Mouse (Mus musculus): ENCODE measurements at regions not wholly inside any gene's neighbourhood (a gene's known extent, or its start where the extent isn't known, plus 50 kb on each side); places are given as distances from the start of the nearest gene placed in this dataset.
"Not testable (repeated sequence)": the region's sequence is repeated elsewhere in the genome, so short reads cannot be mapped to it uniquely, and the experiment has no call there.

GRCm38 (mm10) chr10:111354607-111355006, 56.1 kb downstream of the Bbs10 start:
- Histone ChIP-seq H3K4me3 (ENCODE audit: control insufficient read depth, low read depth, low read length) (no peak overlapping the region), H3K27ac (ENCODE audit: control insufficient read depth, insufficient read depth, low read depth, low read length) (no peak overlapping the region), H3K27me3 (ENCODE audit: control insufficient read depth, insufficient read depth, low read length) (no peaks in the 10 kb centered on the region), H3K36me3 (ENCODE audit: control insufficient read depth, insufficient read depth, low read length) (no peaks in the 10 kb centered on the region), H3K4me1 (ENCODE audit: control insufficient read depth, insufficient read depth, low read length) (no peaks in the 10 kb centered on the region)
- no peak for TF ChIP-seq POLR2A (IDR thresholded peaks at IDR 0.05; ENCODE audit: control insufficient read depth, low read depth, low read length)

- H3K36me3 ChIP-seq (ENCODE audit: control insufficient read depth, insufficient read depth, low read length); H3K27ac ChIP-seq (ENCODE audit: control insufficient read depth, insufficient read depth, low read depth, low read length): not testable (repeated sequence)
These were observed 59.9 kb downstream of the Bbs10 start for GRCm38 (mm10) chr10:111358340-111358739.

GRCm38 (mm10) chr10:111361749-111362435, 63.4 kb downstream of the Bbs10 start:
- Histone ChIP-seq H3K27ac (ENCODE audit: control insufficient read depth, insufficient read depth, low read depth, low read length) (no peak overlapping the region), H3K36me3 (ENCODE audit: control insufficient read depth, insufficient read depth, low read length) (no peaks in the 10 kb centered on the region), H3K27me3 (ENCODE audit: control insufficient read depth, insufficient read depth, low read length) (no peaks in the 10 kb centered on the region), H3K4me3 (ENCODE audit: control insufficient read depth, low read depth, low read length) (no peak overlapping the region; the same call in 1 of the 2 replicates), H3K4me1 (ENCODE audit: control insufficient read depth, insufficient read depth, low read length) (no peaks in the 10 kb centered on the region; the same call in 1 of the 2 replicates)
- TF ChIP-seq POLR2A (IDR thresholded peaks at IDR 0.05; ENCODE audit: control insufficient read depth, low read depth, low read length) (no peak), CTCF (IDR thresholded peaks at IDR 0.05; ENCODE audit: control insufficient read depth, insufficient read depth, insufficient replicate concordance, low read depth, low read length) (no peak)

More at GRCm38 (mm10) chr10:111358340-111358739, 59.9 kb downstream of the Bbs10 start:
- not testable (repeated sequence) for H3K4me1 ChIP-seq (ENCODE audit: control insufficient read depth, insufficient read depth, low read length); H3K27me3 ChIP-seq (ENCODE audit: control insufficient read depth, insufficient read depth, low read length); H3K4me3 ChIP-seq (ENCODE audit: control insufficient read depth, low read depth, low read length)

- Histone ChIP-seq H3K4me3 (ENCODE audit: control insufficient read depth, low read depth, low read length) (no peak overlapping the region; the same call in 1 of the 2 replicates), H3K27me3 (ENCODE audit: control insufficient read depth, insufficient read depth, low read length) (no peaks in the 10 kb centered on the region), H3K4me1 (ENCODE audit: control insufficient read depth, insufficient read depth, low read length) (no peaks in the 10 kb centered on the region; the same call in 1 of the 2 replicates), H3K36me3 (ENCODE audit: control insufficient read depth, insufficient read depth, low read length) (no peaks in the 10 kb centered on the region), H3K27ac (ENCODE audit: control insufficient read depth, insufficient read depth, low read depth, low read length) (no peak overlapping the region)
- TF ChIP-seq CTCF (IDR thresholded peaks at IDR 0.05; ENCODE audit: control insufficient read depth, insufficient read depth, insufficient replicate concordance, low read depth, low read length) (no peak), POLR2A (IDR thresholded peaks at IDR 0.05; ENCODE audit: control insufficient read depth, low read depth, low read length) (no peak)
These were observed 65.5 kb downstream of the Bbs10 start for GRCm38 (mm10) chr10:111363729-111364617.

- no peak for TF ChIP-seq CTCF (IDR thresholded peaks at IDR 0.05; ENCODE audit: control insufficient read depth, insufficient read depth, insufficient replicate concordance, low read depth, low read length)
- H3K4me3 ChIP-seq (ENCODE audit: control insufficient read depth, low read depth, low read length), result no peak overlapping the region
- no peaks in the 10 kb centered on the region for H3K27me3 ChIP-seq (ENCODE audit: control insufficient read depth, insufficient read depth, low read length)
- no peak overlapping the region for H3K27ac ChIP-seq (ENCODE audit: control insufficient read depth, insufficient read depth, low read depth, low read length)
- H3K4me1 ChIP-seq (ENCODE audit: control insufficient read depth, insufficient read depth, low read length), result no peaks in the 10 kb centered on the region; the same call in 1 of the 2 replicates
- no peaks in the 10 kb centered on the region for H3K36me3 ChIP-seq (ENCODE audit: control insufficient read depth, insufficient read depth, low read length)
These were observed 66.5 kb downstream of the Bbs10 start for GRCm38 (mm10) chr10:111365011-111365410.

- not testable (repeated sequence) for H3K27ac ChIP-seq (ENCODE audit: control insufficient read depth, insufficient read depth, low read depth, low read length); H3K36me3 ChIP-seq (ENCODE audit: control insufficient read depth, insufficient read depth, low read length); H3K27me3 ChIP-seq (ENCODE audit: control insufficient read depth, insufficient read depth, low read length); H3K4me3 ChIP-seq (ENCODE audit: control insufficient read depth, low read depth, low read length); H3K4me1 ChIP-seq (ENCODE audit: control insufficient read depth, insufficient read depth, low read length)
These were observed 70.6 kb downstream of the Bbs10 start for GRCm38 (mm10) chr10:111369046-111369445.

GRCm38 (mm10) chr10:111378047-111378618, 79.7 kb downstream of the Bbs10 start:
- Histone ChIP-seq H3K27ac (ENCODE audit: control insufficient read depth, insufficient read depth, low read depth, low read length) (no peak overlapping the region), H3K4me1 (ENCODE audit: control insufficient read depth, insufficient read depth, low read length) (peaks cover 5% of the 10 kb centered on the region), H3K4me3 (ENCODE audit: control insufficient read depth, low read depth, low read length) (no peak overlapping the region), H3K36me3 (ENCODE audit: control insufficient read depth, insufficient read depth, low read length) (no peaks in the 10 kb centered on the region), H3K27me3 (ENCODE audit: control insufficient read depth, insufficient read depth, low read length) (no peaks in the 10 kb centered on the region)
- TF ChIP-seq POLR2A (IDR thresholded peaks at IDR 0.05; ENCODE audit: control insufficient read depth, low read depth, low read length) (no peak), CTCF (IDR thresholded peaks at IDR 0.05; ENCODE audit: control insufficient read depth, insufficient read depth, insufficient replicate concordance, low read depth, low read length) (no peak)
